Mouse (Mus musculus) megakaryocyte, embryonic 14.5 days (primary cell): ENCODE data around the gene Lrrc32. TPM values are rescaled to one million over a fixed set of nuclear protein-coding genes. Genes with fewer than 3 reads are reported as not detected.

Source experiments
- H3K27me3 ChIP-seq: replicated peaks from 2 replicates; pipeline ENCODE3; 2012; ENCODE audit warnings: inconsistent platforms
- H3K36me3 ChIP-seq: replicated peaks from 2 replicates; pipeline ENCODE3; 2012; ENCODE audit warnings: low read length, inconsistent platforms, mixed read lengths
- H3K4me1 ChIP-seq: 2 replicates; pipeline ENCODE4 v1.6.1; 2012; ENCODE audit warnings: inconsistent platforms
- H3K4me3 ChIP-seq: replicated peaks from 2 replicates; pipeline ENCODE3; 2012; ENCODE audit warnings: moderate library complexity, mild to moderate bottlenecking, inconsistent platforms
- H3K9me3 ChIP-seq: 2 replicates; pipeline ENCODE4 v1.6.1; 2012; ENCODE audit warnings: inconsistent platforms
- FLI1 ChIP-seq: IDR thresholded peaks from 2 replicates; pipeline ENCODE4 v1.6.1; 2012; ENCODE audit warnings: low read length, inconsistent platforms, mixed read lengths
- GATA1 ChIP-seq: IDR thresholded peaks from 3 replicates; pipeline ENCODE4 v1.6.1; 2012; ENCODE audit warnings: mixed read lengths, low read length, inconsistent platforms, borderline replicate concordance
- polyA plus RNA-seq: library from polyadenylated mRNA; stranded (reverse); fragments of >175 nt; gene quantifications from 2 replicates; pipeline ENCODE4 v1.2.3, GENCODE M21; 2012; ENCODE audit warnings: low replicate concordance; ENCODE audit not compliant: insufficient read depth

Lrrc32 gene
- polyA plus RNA-seq, 1 experiment = 28.6 TPM

DNA sequence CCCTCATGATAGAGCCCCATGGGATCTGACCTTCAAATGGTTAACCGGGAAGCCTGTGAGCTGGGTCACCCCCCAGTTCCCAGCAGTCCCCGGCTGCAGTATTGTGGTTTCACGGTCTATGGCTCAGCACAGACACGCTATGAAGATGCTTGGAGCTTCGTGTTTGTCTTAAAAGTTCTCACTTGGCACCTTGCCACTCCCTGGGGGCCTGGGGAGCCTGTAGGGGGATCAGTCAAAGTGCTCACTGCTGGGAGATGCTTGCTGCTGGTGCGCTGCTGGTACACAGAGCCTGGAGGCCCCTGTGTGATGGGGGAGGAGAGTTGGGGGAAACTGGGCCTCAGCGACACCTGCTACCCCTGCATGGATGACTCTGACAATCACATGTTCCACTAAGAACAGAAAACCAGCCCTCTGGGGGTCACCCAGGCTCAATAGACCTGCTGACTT, 2.6 kb upstream of the Lrrc32 start:
- Histone ChIP-seq H3K27me3 (peaks cover 31% of the 10 kb centered on the region), H3K4me1 (peaks cover 97% of the 10 kb centered on the region), H3K9me3 (no peaks in the 10 kb centered on the region), H3K4me3 (peak overlapping the region; percentile 30), H3K36me3 (peaks cover 17% of the 10 kb centered on the region)
- TF ChIP-seq GATA1 = no peak
- TF ChIP-seq FLI1 = no peak

- no peak for TF ChIP-seq FLI1
- TF ChIP-seq GATA1 = no peak
- H3K36me3 ChIP-seq = peaks cover 25% of the 10 kb centered on the region
- peaks cover 31% of the 10 kb centered on the region for H3K27me3 ChIP-seq
- H3K9me3 ChIP-seq = no peaks in the 10 kb centered on the region
- H3K4me1 ChIP-seq = peaks cover 97% of the 10 kb centered on the region
- peak overlapping the region; percentile 95 for H3K4me3 ChIP-seq
Measured at GRCm38 (mm10) chr7:98487202-98487980, 1.7 kb upstream of the Lrrc32 start.

- Histone ChIP-seq H3K4me1 (peaks cover 97% of the 10 kb centered on the region), H3K4me3 (peak overlapping the region; percentile 95), H3K27me3 (peaks cover 31% of the 10 kb centered on the region), H3K36me3 (peaks cover 37% of the 10 kb centered on the region), H3K9me3 (no peaks in the 10 kb centered on the region)
- no peak for TF ChIP-seq FLI1
- no peak for TF ChIP-seq GATA1
Measured at GRCm38 (mm10) chr7:98488398-98489130, 519 bp upstream of the Lrrc32 start.

DNA sequence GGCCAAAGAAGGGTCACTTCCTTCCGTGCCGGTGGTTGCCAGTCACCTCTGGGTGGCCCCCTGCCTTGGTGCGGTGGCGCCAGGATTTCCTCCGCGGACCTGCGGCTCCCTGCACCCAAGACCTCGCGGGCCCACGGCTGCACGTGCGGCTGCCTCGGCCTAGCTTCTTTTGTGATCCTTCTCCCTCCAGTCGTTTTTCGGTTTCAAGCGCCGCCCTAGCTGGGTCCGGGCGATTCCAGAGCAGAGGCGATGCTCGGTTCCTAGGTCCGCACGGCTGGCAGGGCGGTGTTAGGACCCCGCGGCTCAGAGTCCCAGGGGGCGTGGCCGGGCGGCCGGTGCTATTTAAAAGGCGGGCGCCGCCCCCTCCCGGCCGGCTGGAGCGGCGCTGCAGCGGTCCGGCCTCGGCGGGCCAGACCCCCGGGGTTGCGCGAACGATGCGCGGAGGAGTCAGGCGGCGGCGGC, 571 bp downstream of the Lrrc32 start:
- TF ChIP-seq FLI1 = no peak
- no peak for TF ChIP-seq GATA1
- peak overlapping the region; percentile 95 for H3K4me3 ChIP-seq
- H3K27me3 ChIP-seq = peaks cover 34% of the 10 kb centered on the region
- peaks cover 97% of the 10 kb centered on the region for H3K4me1 ChIP-seq
- no peaks in the 10 kb centered on the region for H3K9me3 ChIP-seq
- H3K36me3 ChIP-seq = peaks cover 48% of the 10 kb centered on the region

GRCm38 (mm10) chr7:98490328-98490727, 1.2 kb downstream of the Lrrc32 start:
- H3K4me3 ChIP-seq = peak overlapping the region; percentile 95
- peaks cover 33% of the 10 kb centered on the region for H3K27me3 ChIP-seq
- H3K4me1 ChIP-seq = peaks cover 97% of the 10 kb centered on the region

GRCm38 (mm10) chr7:98490911-98491310, 1.8 kb downstream of the Lrrc32 start:
- peaks cover 38% of the 10 kb centered on the region for H3K27me3 ChIP-seq
- H3K9me3 ChIP-seq = no peaks in the 10 kb centered on the region
- H3K4me1 ChIP-seq = peaks cover 97% of the 10 kb centered on the region
- peak overlapping the region; percentile 95 for H3K4me3 ChIP-seq
- TF ChIP-seq FLI1 (no peak), GATA1 (no peak)
- H3K36me3 ChIP-seq = peaks cover 60% of the 10 kb centered on the region

More at GRCm38 (mm10) chr7:98490328-98490727, 1.2 kb downstream of the Lrrc32 start:
- Histone ChIP-seq H3K36me3 (peaks cover 54% of the 10 kb centered on the region), H3K9me3 (no peaks in the 10 kb centered on the region)
- TF ChIP-seq GATA1 (no peak), FLI1 (no peak)

GRCm38 (mm10) chr7:98491451-98492200, 2.5 kb downstream of the Lrrc32 start:
- peaks cover 97% of the 10 kb centered on the region for H3K4me1 ChIP-seq
- H3K4me3 ChIP-seq = peak overlapping the region; percentile 95
- H3K27me3 ChIP-seq = peaks cover 37% of the 10 kb centered on the region
- H3K36me3 ChIP-seq = peaks cover 65% of the 10 kb centered on the region
- no peak for TF ChIP-seq FLI1
- TF ChIP-seq GATA1 = no peak
- no peaks in the 10 kb centered on the region for H3K9me3 ChIP-seq

GRCm38 (mm10) chr7:98492331-98492730, 3.2 kb downstream of the Lrrc32 start:
- H3K27me3 ChIP-seq = peaks cover 36% of the 10 kb centered on the region
- no peaks in the 10 kb centered on the region for H3K9me3 ChIP-seq
- H3K36me3 ChIP-seq = peaks cover 69% of the 10 kb centered on the region
- TF ChIP-seq FLI1 = no peak
- no peak for TF ChIP-seq GATA1
- peak overlapping the region; percentile 95 for H3K4me3 ChIP-seq
- peaks cover 96% of the 10 kb centered on the region for H3K4me1 ChIP-seq

GRCm38 (mm10) chr7:98493307-98493706, 4.2 kb downstream of the Lrrc32 start:
- Histone ChIP-seq H3K36me3 (peaks cover 76% of the 10 kb centered on the region), H3K4me3 (peak overlapping the region; percentile 95), H3K4me1 (peaks cover 96% of the 10 kb centered on the region), H3K27me3 (peaks cover 33% of the 10 kb centered on the region), H3K9me3 (no peaks in the 10 kb centered on the region)
- no peak for TF ChIP-seq FLI1
- no peak for TF ChIP-seq GATA1
